Mouse (Mus musculus) lung, embryonic 14.5 days (tissue): ENCODE measurements around the gene Tceal1. TPM values are rescaled to one million over a fixed set of nuclear protein-coding genes. Genes with fewer than 3 reads are reported as not detected.
"Not testable (repeated sequence)": the region's sequence is repeated elsewhere in the genome, so short reads cannot be mapped to it uniquely, and the experiment has no call there.

Experiments used
- ATAC-seq: fragments of 200-750 bp; cut with Nextera tagmentation; 2 replicates; pipeline ENCODE4 v1.8.0; 2017; ENCODE audit warnings: mild to moderate bottlenecking, moderate TSS enrichment, moderate library complexity; ENCODE audit not compliant: insufficient read depth
- DNase-seq: peaks from one replicate; pipeline ENCODE4 v3.0.0-alpha.2; 2015
- H3K27ac ChIP-seq: fragments of 300-500 bp; sonication (generic); 2 replicates; pipeline ENCODE4 v1.5.1; 2014; ENCODE audit warnings: low read depth, mild to moderate bottlenecking, moderate library complexity
- H3K27me3 ChIP-seq: fragments of 300-500 bp; sonication (generic); 2 replicates; pipeline ENCODE4 v1.6.1; 2014; ENCODE audit warnings: low read length, control low read depth; ENCODE audit not compliant: insufficient read depth
- H3K36me3 ChIP-seq: fragments of 300-500 bp; sonication (generic); 2 replicates; pipeline ENCODE4 v1.6.1; 2014; ENCODE audit warnings: control low read depth; ENCODE audit not compliant: insufficient read depth
- H3K4me1 ChIP-seq: fragments of 300-500 bp; sonication (generic); 2 replicates; pipeline ENCODE4 v1.6.1; 2014; ENCODE audit warnings: antibody characterized with exemption, control low read depth; ENCODE audit not compliant: insufficient read depth
- H3K4me2 ChIP-seq: fragments of 300-500 bp; sonication (generic); 2 replicates; pipeline ENCODE4 v1.6.1; 2014; ENCODE audit warnings: mild to moderate bottlenecking
- H3K4me3 ChIP-seq: fragments of 300-500 bp; sonication (generic); 2 replicates; pipeline ENCODE4 v1.5.1; 2014; ENCODE audit warnings: low read depth, low read length
- H3K9ac ChIP-seq: fragments of 300-500 bp; sonication (generic); 2 replicates; pipeline ENCODE4 v1.6.1; 2014
- H3K9me3 ChIP-seq: fragments of 300-500 bp; sonication (generic); 2 replicates; pipeline ENCODE4 v1.6.1; 2016; ENCODE audit warnings: low read depth, low read length, control low read depth
- CTCF ChIP-seq: IDR thresholded peaks from 2 replicates; pipeline ENCODE4 v1.5.1; 2016; ENCODE audit warnings: antibody characterized with exemption, low read depth
- WGBS: fragments of 180-500 bp; shearing (Covaris S2); extraction: QIAGEN DNeasy Blood & Tissue Kit; methylation state at CpG from one replicate; pipeline ENCODE4 v1.1.7; 2014; 5-methylcytosine and 5-hydroxymethylcytosine counted together
- polyA plus RNA-seq: library from polyadenylated mRNA; unstranded; fragments of >200 nt; fragmentation: Nextera tagmentation; extraction: Ambion mirVana; gene quantifications from 2 replicates; pipeline ENCODE4 v1.2.1, GENCODE M21; 2014

The Tceal1 gene
- polyA plus RNA-seq, 1 experiment from 2014 or later: 10.4 TPM

- Histone ChIP-seq H3K36me3 (no peaks in the 10 kb centered on the region), H3K4me1 (no peaks in the 10 kb centered on the region), H3K9me3 (no peaks in the 10 kb centered on the region), H3K27ac (no peak overlapping the region), H3K27me3 (no peaks in the 10 kb centered on the region), H3K4me2 (no peak overlapping the region), H3K4me3 (no peak overlapping the region), H3K9ac (no peak overlapping the region)
- WGBS: 72% methylated on average over 5 of the region's 5 CpGs
- no peak for TF ChIP-seq CTCF
- ATAC-seq (no peak), DNase-seq (no peak)
Measured at GRCm38 (mm10) chrX:136693196-136693595, 14.6 kb upstream of the Tceal1 start.

GRCm38 (mm10) chrX:136708168-136708681 lies 443 bp downstream of the Tceal1 start:
- Histone ChIP-seq H3K4me3 (peak overlapping the region; percentile 47), H3K4me1 (no peaks in the 10 kb centered on the region), H3K9ac (peak overlapping the region; percentile 65), H3K27me3 (no peaks in the 10 kb centered on the region), H3K27ac (peak overlapping the region; percentile 65), H3K4me2 (peak overlapping the region; percentile 62), H3K36me3 (no peaks in the 10 kb centered on the region), H3K9me3 (no peaks in the 10 kb centered on the region)
- no peak for TF ChIP-seq CTCF
- 11% methylated on average over 18 of the region's 18 CpGs for WGBS
- ATAC-seq (peak; percentile 90), DNase-seq (peak; percentile 71)

GRCm38 (mm10) chrX:136708782-136709181 lies 1.0 kb downstream of the Tceal1 start:
- H3K27me3 ChIP-seq: no peaks in the 10 kb centered on the region
- peak overlapping the region; percentile 47 for H3K4me3 ChIP-seq
- H3K4me1 ChIP-seq: no peaks in the 10 kb centered on the region
- H3K27ac ChIP-seq: peak overlapping the region; percentile 65; the same call in 1 of the 2 replicates
- H3K4me2 ChIP-seq: peak overlapping the region; percentile 62
- H3K9ac ChIP-seq: peak overlapping the region; percentile 65
- ATAC-seq: peak; percentile 22; the same call in 1 of the 2 replicates
- 23% methylated on average over 14 of the region's 14 CpGs for WGBS
- peak; percentile 10 for DNase-seq
- no peak for TF ChIP-seq CTCF
- no peaks in the 10 kb centered on the region for H3K9me3 ChIP-seq
- H3K36me3 ChIP-seq: no peaks in the 10 kb centered on the region

- H3K4me1 ChIP-seq, H3K27me3 ChIP-seq, ATAC-seq, H3K27ac ChIP-seq, H3K4me3 ChIP-seq, H3K9ac ChIP-seq, H3K36me3 ChIP-seq, H3K9me3 ChIP-seq, H3K4me2 ChIP-seq, DNase-seq: not testable (repeated sequence)
- WGBS: 41% methylated on average over 3 of the region's 3 CpGs
Measured at GRCm38 (mm10) chrX:136714742-136715474, 7.1 kb downstream of the Tceal1 start.

- H3K4me3 ChIP-seq: no peak overlapping the region
- DNase-seq (no peak), ATAC-seq (no peak)
- H3K9me3 ChIP-seq: no peaks in the 10 kb centered on the region
- WGBS: 83% methylated on average over 4 of the region's 4 CpGs
- H3K36me3 ChIP-seq: peaks cover 28% of the 10 kb centered on the region
- H3K27me3 ChIP-seq: no peaks in the 10 kb centered on the region
- H3K27ac ChIP-seq: no peak overlapping the region
- H3K9ac ChIP-seq: no peak overlapping the region
- H3K4me1 ChIP-seq: no peaks in the 10 kb centered on the region
- no peak overlapping the region for H3K4me2 ChIP-seq
- TF ChIP-seq CTCF: no peak
Measured at GRCm38 (mm10) chrX:136732016-136732415, 24.2 kb downstream of the Tceal1 start.

- Histone ChIP-seq H3K4me3 (peak overlapping the region; percentile 57), H3K9me3 (no peaks in the 10 kb centered on the region), H3K27ac (peak overlapping the region; percentile 86), H3K27me3 (no peaks in the 10 kb centered on the region), H3K9ac (peak overlapping the region; percentile 68), H3K36me3 (peaks cover 25% of the 10 kb centered on the region), H3K4me1 (no peaks in the 10 kb centered on the region), H3K4me2 (peak overlapping the region; percentile 66)
- TF ChIP-seq CTCF: no peak
- ATAC-seq (no peak), DNase-seq (peak; percentile 26)
- WGBS: 15% methylated on average over 15 of the region's 15 CpGs
Measured at GRCm38 (mm10) chrX:136740087-136740790, 32.5 kb downstream of the Tceal1 start.
